Mouse (Mus musculus): ENCODE measurements around the gene Stpg4.

DNA sequence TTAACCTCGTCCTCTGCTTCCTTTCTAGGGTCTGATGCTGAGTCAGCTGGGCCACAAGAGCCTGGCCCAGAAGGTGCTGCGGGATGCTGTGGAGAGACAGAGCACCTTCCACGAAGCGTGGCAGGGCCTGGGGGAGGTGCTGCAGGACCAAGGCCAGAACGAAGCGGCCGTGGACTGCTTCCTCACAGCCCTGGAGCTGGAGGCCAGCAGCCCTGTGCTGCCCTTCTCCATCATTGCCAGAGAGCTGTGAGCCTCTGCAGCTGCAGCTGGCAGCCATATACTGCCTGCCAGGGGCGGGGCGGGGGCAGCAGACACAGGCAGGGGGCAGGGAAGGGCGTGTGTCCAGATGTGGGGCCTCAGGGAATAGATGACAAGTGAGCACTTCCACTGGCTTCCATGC, 47.7 kb downstream of the Stpg4 start:
- no peak for TF ChIP-seq CTCF (IDR thresholded peaks at IDR 0.05; ENCODE audit: borderline replicate concordance, insufficient read depth, low read depth, low read length)
- no peak for TF ChIP-seq POLR2A (IDR thresholded peaks at IDR 0.05; ENCODE audit: borderline replicate concordance, insufficient read depth, low read length)
